Mouse (Mus musculus) WW6 (cell line): ENCODE data around the gene Atp6ap1l.
A peak's percentile ranks its signal among the peaks of the same experiment; 100 is the strongest.
"Not testable (repeated sequence)": the region's sequence is repeated elsewhere in the genome, so short reads cannot be mapped to it uniquely, and the experiment has no call there.

Experiments
- DNase-seq: peaks from one replicate; pipeline ENCODE4 v3.0.0-alpha.2; 2013; ENCODE audit warnings: low read depth, low spot score

Atp6ap1l gene

GRCm38 (mm10) chr13:90905176-90905575 is at the start of gene Atp6ap1l:
TSS of gene Atp6ap1l (minus strand) at chr13:90905355.
- DNase-seq = no peak

GRCm38 (mm10) chr13:90939600-90939999 is 34.4 kb upstream of the Atp6ap1l start:
- no peak for DNase-seq

- no peak for DNase-seq
These were observed 34.0 kb upstream of the Atp6ap1l start for GRCm38 (mm10) chr13:90939192-90939591.

- no peak for DNase-seq
These were observed 30.7 kb upstream of the Atp6ap1l start for GRCm38 (mm10) chr13:90935852-90936251.

- DNase-seq = no peak
These were observed 28.1 kb upstream of the Atp6ap1l start for GRCm38 (mm10) chr13:90933256-90933655.

- DNase-seq = no peak
These were observed 24.7 kb upstream of the Atp6ap1l start for GRCm38 (mm10) chr13:90929847-90930246.

- DNase-seq = not testable (repeated sequence)
These were observed 23.1 kb upstream of the Atp6ap1l start for GRCm38 (mm10) chr13:90928266-90928665.

- no peak for DNase-seq
These were observed 21.9 kb upstream of the Atp6ap1l start for GRCm38 (mm10) chr13:90926938-90927633.

- DNase-seq = no peak
These were observed 21.1 kb upstream of the Atp6ap1l start for GRCm38 (mm10) chr13:90926125-90926765.

GRCm38 (mm10) chr13:90925191-90925590 is 20.0 kb upstream of the Atp6ap1l start:
- no peak for DNase-seq

GRCm38 (mm10) chr13:90924072-90924471 is 18.9 kb upstream of the Atp6ap1l start:
- DNase-seq = no peak

GRCm38 (mm10) chr13:90923617-90924016 is 18.5 kb upstream of the Atp6ap1l start:
- not testable (repeated sequence) for DNase-seq

GRCm38 (mm10) chr13:90922751-90923612 is 17.8 kb upstream of the Atp6ap1l start, which contains the start of gene Rps23:
TSS of gene Rps23 (plus strand) at chr13:90922958.
- DNase-seq = peak; percentile 61

- no peak for DNase-seq
These were observed 9.6 kb upstream of the Atp6ap1l start for GRCm38 (mm10) chr13:90914721-90915120.

- no peak for DNase-seq
These were observed 8.6 kb upstream of the Atp6ap1l start for GRCm38 (mm10) chr13:90913675-90914192.

- no peak for DNase-seq
These were observed 7.9 kb upstream of the Atp6ap1l start for GRCm38 (mm10) chr13:90912760-90913674.

- DNase-seq = no peak
These were observed 2.2 kb upstream of the Atp6ap1l start for GRCm38 (mm10) chr13:90907376-90907775.

- DNase-seq = no peak
These were observed 8.3 kb downstream of the Atp6ap1l start for GRCm38 (mm10) chr13:90896821-90897220.

- DNase-seq = no peak
These were observed 9.1 kb downstream of the Atp6ap1l start for GRCm38 (mm10) chr13:90896098-90896497.

- no peak for DNase-seq
These were observed 10.3 kb downstream of the Atp6ap1l start for GRCm38 (mm10) chr13:90894819-90895218.

- no peak for DNase-seq
These were observed 15.0 kb downstream of the Atp6ap1l start for GRCm38 (mm10) chr13:90890111-90890510.
